Mouse (Mus musculus) large intestine, adult 2 months (tissue): ENCODE measurements around the gene Prph2. TPM values are rescaled to one million over a fixed set of nuclear protein-coding genes. Genes with fewer than 3 reads are reported as not detected.

ENCODE experiments used
- DNase-seq: peaks from one replicate; pipeline ENCODE4 v3.0.0-alpha.2; 2012; ENCODE audit warnings: low read depth, low spot score
- WGBS: fragments of 180-500 bp; shearing (Covaris S2); methylation state at CpG from one replicate; pipeline ENCODE4 v1.1.7; 2018; 5-methylcytosine and 5-hydroxymethylcytosine counted together
- polyA plus RNA-seq: library from polyadenylated mRNA; depleted of rRNA; stranded (reverse); fragments of >200 nt; gene quantifications from 2 replicates; pipeline ENCODE4 v1.2.3, GENCODE M21; 2012; rRNA removed

Gene Prph2
- polyA plus RNA-seq, result not detected in 2 replicates

DNA sequence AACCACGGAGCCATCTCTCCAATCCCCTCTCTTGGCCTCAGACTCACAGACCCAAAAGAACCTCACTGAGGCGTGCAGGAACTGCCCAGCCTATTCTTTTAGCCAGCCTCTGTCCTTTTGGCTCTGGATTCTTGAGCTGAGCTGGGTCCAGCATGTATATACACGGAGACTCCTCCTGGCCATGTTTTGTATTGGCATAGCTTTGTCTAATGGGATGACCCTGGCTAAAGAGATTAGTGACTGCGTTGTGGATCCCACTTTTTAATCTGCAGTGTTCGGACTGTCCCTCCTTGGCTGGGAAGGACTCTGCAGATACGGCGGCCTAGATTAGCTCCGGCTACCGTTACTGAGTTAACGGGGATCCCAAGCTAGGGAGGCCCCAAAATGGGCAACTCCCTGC lies at the start of gene Prph2:
Gene Prph2 (plus strand): TSS at position 274 of the 400 bp plus-strand sequence.
- WGBS, result 81% methylated on average over 10 of the region's 10 CpGs
- no peak for DNase-seq

DNA sequence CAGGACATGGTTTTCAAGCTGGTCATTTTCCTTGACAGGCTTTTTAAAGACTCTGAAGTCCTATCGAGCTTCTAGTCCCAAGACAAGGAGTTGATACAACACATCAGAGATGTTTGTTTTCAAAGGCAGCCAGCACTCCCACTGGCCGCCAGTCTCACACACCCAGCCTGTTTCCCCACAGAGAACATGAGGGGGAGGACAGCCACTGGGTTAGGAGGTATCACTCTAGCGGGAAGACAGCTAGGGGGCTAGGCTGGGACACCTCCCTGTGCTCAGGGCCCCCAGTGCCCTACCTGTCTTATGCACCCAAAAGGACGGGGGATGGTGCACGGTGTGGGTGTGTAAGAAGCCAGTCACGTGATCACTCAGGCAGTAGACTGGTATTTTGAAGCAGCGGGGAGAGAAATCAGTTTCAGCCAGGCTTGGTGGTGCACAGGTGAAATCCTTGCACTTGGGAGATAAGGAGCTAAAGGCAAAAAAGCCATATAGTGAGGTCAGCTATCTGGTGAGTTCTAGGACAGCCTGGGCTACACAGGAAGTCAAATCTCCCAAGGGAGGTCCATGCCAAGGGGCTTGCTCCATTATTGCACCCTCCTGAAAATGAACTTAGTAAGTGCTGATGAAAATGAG lies 45.6 kb upstream of the Prph2 start:
- no peak for DNase-seq

DNA sequence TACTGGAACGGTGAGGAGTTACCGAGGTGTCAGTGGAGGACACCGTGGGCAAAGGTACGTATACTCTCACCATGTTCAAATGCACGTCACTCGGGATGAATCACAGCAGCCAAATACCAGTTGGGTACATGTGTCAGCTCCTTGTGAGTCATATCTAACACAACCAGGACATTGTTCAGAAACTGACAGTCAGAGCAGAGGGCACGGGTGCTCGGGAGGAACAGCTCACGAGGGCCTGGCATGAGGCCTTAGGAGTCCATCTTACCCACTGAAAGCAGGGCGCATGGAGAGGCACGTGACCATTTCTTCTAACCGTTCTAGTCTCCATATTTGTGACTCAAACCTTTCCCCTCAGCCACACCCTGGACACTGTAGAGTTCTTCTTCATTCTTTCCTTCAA lies 43.4 kb upstream of the Prph2 start:
- WGBS, result 65% methylated on average over 12 of the region's 12 CpGs

More for the DNA sequence above, 45.6 kb upstream of the Prph2 start:
- 85% methylated on average over 7 of the region's 7 CpGs for WGBS

DNA sequence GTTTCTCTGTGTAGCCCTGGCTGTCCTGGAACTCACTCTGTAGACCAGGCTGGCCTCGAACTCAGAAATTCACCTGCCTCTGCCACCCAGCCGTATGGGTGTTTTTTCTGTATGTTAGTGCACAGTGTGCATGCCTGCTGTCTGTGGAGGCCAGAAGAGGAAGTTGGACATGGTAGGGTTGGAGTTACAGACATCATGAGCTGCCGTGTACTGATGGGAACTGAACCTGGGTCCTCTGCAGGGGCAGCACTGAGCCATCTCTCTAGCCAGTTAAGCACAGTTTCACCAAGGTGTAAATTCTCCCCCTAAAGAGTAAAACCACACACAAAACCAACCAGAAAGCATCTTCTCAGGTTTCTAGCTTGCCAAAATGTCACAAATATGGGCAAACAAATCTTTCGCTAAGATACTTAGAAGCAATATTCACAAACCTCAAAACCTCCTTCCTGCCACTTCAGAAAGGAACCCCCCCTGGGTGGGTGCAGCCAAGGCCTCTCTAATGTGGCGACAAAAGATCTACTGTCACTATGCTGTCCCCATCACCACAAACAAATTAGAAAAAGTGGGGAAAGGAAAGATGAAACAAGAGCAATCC lies 40.0 kb upstream of the Prph2 start:
- DNase-seq, result no peak
- whole genome bisulfite sequencing, result 96% methylated on average over 5 of the region's 5 CpGs

More for the DNA sequence above, 43.4 kb upstream of the Prph2 start:
- DNase-seq, result no peak

DNA sequence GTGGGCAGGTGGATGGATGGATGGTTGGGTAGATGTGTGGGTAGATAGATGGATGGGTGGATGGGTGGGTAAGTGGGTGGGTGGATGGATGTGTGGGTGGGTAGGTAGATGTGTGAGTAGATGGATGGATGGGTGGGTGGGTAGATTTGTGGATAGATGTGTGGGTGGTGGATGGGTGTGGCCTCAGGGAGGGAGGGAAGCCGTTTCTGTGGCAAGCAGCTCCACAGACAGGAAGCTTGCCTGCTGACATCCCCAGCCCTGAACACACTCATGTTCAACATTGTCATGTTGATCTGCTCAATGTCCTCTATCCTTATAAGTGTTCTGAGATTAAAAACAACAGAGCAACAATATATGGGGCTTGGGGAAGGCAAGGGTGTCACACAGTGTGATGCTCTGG lies 39.3 kb upstream of the Prph2 start:
- 31% methylated on average over 1 of the region's 1 CpGs for WGBS
- DNase-seq, result no peak

DNA sequence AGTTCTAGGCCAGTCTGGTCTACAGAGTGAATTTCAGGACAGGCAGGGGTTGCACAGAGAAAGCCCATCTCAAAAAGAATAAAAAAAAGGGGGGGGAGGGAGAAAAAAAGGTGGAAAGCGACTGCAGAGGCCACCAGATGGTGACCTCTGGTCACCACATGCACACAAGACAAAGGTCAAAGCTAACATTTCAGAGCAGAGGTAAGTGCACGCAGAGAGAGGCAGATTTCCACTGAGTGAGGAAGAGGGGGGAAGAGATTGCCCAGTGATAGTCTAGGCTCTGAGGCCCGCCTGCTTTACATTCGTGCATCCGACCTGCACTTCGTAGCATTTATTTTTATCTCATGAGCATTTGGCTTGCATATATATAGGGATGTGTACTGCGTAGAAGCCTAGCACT lies 37.5 kb upstream of the Prph2 start:
- DNase-seq, result no peak
- 81% methylated on average over 7 of the region's 7 CpGs for WGBS

DNA sequence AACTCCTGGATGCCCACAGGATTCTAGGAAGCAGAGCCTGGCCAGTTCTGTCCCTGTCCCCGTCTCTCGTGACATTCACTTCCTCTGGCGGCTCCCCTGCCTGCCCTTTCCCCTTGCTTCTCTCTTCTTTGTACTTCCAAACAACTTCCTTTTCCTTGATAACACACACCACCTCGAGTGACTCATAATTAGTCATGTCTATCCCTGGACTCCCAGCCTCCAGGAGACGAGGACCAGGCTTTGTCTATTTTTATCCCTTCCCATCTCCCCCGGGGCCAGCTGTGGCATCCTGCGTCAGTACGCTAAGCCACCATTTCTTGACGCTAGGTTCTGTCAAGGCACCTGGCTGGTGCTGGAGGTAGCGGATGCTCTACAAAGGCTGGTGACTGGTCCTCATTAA lies 36.1 kb upstream of the Prph2 start:
- WGBS, result 11% methylated on average over 10 of the region's 10 CpGs

DNA sequence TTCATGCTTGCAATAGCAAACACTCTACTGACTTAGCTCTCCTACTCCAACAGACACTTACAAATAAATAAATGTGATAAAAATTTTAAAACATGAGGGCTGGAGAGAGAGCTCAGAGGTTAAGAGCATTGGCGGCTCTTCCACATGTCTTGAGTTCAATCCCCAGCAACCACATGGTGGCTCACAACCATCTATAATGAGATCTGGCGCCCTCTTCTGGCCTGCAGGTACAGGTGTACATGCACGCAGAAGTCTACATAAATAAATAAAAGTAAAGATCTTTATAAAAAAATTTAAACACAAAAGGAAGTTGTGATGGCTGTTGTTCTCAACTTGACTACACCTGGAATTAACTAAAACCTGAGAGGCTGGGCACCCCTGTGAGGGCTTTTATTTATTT lies 34.6 kb upstream of the Prph2 start:
- 71% methylated on average over 3 of the region's 3 CpGs for WGBS
- DNase-seq, result no peak

More for the DNA sequence above, 36.1 kb upstream of the Prph2 start:
- no peak for DNase-seq

DNA sequence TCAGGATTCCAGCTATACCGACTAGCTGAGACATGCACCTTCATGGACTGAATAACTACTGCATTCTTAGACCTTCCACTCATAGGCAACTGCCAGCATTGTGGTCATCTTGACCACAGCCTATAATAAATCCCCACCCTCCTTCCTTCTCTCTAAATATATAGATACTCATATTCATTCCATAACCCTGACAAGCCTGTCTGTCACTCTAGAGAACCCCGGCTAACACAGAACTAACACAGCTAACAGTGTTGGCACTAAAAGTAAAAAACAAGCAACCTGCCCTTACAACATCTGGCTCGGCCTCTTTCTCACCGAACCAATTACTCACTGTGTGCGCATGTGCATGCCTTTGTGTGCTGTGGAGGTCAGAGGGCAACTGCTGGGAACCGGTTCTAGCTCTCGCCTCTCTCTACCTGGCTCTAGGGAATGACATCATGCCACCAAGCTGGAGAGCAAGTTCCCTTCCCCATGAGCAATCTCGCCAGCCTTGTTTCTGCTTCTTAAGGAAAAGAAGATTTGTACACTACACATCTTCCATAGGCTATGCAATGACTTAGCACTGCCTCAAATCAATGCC lies 33.8 kb upstream of the Prph2 start:
- DNase-seq, result no peak

DNA sequence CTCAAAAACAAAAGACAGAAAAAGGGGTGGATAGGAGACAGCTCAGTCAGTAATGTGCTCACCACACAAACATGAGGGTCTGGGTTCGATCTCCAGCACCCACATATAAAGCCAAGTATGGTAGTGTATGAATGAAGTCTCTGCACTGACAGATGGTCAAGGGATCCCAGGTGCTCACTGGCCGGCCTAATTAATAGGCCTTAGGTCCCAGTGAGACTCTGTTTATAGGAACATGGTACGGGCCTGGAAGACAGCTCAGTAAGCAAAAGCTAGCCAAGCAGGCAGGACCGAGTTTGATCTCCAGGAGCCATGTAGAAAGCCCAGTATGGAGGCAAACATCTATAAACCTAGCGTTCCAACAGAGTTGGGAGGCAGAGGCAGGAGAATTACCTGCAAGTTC lies 33.2 kb upstream of the Prph2 start:
- no peak for DNase-seq
- WGBS, result 75% methylated on average over 5 of the region's 5 CpGs

More for the DNA sequence above, 33.8 kb upstream of the Prph2 start:
- 30% methylated on average over 8 of the region's 8 CpGs for WGBS

DNA sequence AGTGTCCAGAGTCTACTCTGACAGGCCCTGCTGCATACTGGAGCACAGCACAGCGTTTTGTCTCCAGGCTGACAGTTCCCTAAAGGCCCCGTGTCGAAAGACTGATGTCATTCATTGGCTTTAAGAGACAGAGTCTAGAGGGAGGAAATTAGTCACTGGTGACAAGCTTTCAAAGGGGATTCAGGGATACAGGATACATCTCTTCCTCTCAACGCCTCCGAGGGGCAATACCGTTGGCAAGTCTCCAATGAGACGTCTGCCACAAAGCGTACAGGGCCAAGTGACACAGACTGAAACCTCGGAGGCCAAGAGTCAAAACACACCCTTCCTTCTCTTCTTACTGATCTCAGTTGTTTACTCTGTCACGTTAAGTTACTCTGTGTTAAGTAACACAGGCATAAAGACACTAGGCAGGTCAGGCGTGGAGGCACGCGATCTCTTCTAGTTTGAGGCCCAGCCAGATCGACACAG lies 30.4 kb upstream of the Prph2 start:
- DNase-seq, result no peak
- WGBS, result 9% methylated on average over 14 of the region's 14 CpGs

DNA sequence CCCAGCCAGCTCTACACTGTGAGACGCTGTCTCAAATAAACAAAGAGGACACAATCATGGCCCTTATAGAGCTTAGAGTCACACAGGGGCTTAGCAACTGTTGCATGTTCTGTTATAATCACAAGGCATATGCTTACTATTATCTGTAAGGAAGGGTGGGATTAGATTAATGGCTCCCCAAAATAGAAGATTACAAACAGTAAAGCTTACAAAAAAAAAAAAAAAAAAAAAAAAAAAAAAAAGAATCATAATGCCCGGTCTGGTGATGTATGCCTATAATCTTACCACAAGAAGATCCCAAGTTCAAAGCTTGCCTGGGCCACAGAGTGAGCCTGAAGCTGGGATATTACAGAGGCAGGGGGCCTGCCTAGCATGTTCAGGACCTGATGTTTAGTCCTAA lies 29.9 kb upstream of the Prph2 start:
- 28% methylated on average over 2 of the region's 2 CpGs for WGBS
- no peak for DNase-seq

DNA sequence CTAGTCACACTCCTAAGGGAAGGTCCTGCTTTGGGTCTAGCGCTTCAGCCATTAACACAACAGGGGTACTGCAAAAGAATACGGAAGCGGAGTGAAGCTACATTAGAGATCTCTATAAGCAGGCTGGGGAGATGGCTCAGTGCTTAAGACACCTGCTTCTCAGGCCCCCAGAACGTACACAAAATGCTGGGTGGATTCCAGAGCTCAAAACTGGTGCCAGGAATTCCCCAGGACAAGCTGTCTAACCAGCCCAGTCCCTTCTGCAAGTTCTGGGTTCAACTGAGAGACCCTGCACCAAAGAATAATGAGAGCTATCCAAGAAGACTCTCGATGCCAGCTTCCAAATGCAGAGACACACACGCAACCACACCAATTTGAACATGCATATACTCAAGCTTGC lies 28.5 kb upstream of the Prph2 start:
- WGBS, result 81% methylated on average over 6 of the region's 6 CpGs
- no peak for DNase-seq

DNA sequence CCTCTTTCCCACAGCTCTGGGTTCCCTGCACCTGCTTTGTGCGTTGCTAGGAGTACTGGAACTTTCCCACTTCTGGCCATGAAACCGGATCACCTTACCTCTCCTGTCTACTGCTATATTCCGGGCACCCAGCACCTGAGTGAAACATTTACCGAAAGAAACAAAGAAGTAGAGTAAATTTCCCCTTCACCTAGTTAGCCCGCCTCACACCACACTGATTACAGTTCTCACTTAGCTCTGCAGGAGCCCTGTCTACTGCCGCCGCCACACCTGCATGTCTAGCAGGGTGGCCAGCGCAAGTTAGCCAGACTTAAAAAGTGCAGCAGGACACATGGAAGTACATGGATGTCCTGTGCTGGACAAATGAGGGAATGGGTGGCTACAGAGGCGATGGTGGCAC lies 27.2 kb upstream of the Prph2 start:
- no peak for DNase-seq
- WGBS, result 41% methylated on average over 9 of the region's 9 CpGs

DNA sequence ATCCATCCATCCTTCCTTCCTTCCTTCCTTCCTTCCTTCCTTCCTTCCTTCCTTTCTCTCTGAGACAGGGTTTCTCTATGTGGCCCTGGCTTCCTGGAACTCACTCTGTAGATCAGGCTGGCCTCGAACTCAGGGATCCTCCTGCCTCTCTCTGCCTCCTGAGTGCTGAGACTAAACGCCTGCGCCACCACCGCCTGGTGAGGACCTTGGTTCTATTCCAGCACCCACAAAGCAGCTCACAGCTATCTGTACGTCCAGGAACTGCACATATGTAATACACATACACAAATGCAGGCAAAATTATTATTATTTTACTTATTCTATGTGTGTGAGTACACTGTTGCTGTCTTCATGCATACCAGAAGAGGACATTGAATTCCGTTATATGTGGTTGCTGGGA lies 25.5 kb upstream of the Prph2 start:
- no peak for DNase-seq
- 97% methylated on average over 6 of the region's 6 CpGs for WGBS

DNA sequence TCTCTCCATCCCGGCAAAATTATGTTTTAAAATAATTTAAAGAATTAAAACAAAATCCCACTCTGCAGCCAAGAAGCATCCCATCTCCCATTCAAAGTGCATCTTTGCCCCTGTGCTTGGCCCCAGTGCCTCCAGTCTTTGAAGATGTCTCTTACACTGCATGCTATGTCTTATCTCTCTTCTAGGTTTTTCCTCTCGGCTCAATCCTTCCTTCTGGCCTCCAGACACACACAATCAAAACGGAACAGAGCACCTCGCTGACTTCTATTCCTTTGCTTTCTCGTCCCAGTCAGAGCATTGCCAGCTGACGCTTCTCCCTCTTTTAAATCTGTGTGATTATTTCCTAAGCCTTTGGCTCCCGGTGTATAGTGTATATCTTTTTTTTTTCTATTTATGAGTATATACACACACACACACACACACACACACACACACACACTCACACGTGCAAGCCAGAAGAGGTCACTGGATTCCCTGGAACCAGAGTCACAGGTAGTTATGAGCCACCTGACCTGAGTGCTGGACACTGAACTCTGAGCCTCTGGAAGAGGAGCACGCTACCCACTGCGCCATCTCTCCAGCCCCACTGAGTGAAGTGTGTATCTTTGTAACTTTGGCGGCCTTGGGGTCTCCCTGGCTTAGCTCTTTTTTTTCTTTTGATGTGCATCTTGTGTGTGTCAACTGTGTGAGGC lies 24.9 kb upstream of the Prph2 start:
- no peak for DNase-seq
- WGBS, result 73% methylated on average over 11 of the region's 11 CpGs

DNA sequence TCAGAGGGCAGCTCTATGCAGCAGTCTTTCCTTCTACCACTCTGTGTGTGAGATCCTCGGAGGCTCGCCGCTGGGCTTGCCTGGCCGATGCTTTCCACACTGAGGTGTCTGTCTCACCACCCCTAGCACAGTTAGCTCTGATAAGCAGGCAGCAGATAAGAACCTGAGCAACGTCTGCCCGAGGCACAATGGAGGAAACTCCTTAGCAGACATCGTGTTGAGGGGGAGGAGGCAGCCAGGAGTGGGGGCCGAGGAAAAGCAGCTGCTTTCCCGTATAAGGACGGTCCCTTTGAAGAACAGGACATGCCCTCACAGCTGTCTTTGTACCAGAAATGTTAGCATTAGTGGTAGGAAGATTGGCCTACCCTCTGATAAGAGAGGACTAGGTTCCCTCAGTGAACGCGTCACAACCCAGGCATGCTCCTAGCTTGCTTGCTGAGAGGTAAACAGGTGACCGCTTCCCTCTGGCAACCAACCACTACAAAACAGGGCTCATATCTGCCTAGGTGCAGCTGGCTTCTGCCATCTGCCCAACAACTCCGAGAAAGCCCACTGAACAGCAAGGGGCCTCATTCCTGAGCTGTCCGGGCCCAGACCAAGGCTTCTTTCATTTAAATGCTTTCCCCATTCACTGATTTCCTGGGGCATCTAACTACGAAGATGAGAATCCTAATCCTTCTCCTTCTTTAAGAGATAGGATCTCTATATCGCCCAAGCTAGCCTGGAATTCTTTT lies 24.2 kb upstream of the Prph2 start:
- DNase-seq, result no peak
- 38% methylated on average over 17 of the region's 17 CpGs for WGBS

DNA sequence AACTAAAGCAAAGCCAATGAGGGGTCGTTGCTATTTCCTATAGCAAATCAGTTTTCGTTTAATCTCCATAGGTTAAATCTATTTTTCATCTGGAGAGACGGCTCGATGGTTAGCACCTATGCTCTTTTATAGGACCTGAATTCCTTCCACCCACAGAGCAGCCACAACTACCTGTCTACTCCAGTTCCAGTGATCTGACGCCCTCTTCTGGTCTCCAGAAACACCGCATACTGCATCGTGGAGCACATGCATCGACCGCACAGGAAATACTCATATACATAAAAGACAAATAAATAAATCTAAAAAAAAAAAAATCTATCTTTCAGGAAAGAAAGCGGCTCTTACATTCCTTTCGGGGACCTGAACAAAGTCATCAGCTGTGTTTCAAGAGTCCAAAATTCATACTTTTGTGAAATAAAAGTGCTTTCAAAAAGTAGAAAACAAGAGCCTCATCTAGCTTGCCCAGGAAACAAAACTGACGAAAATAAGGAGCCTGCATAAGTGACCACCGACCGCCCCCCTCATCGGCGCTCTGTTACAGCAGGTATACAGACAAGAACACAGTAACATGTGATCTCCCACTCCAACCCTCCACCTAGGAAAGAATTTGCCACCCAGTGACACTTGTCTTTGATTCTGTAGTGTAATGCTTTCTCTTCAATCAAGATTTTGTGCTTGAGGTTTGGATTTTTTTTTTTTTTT lies 21.6 kb upstream of the Prph2 start:
- DNase-seq, result no peak
- 28% methylated on average over 16 of the region's 16 CpGs for WGBS

DNA sequence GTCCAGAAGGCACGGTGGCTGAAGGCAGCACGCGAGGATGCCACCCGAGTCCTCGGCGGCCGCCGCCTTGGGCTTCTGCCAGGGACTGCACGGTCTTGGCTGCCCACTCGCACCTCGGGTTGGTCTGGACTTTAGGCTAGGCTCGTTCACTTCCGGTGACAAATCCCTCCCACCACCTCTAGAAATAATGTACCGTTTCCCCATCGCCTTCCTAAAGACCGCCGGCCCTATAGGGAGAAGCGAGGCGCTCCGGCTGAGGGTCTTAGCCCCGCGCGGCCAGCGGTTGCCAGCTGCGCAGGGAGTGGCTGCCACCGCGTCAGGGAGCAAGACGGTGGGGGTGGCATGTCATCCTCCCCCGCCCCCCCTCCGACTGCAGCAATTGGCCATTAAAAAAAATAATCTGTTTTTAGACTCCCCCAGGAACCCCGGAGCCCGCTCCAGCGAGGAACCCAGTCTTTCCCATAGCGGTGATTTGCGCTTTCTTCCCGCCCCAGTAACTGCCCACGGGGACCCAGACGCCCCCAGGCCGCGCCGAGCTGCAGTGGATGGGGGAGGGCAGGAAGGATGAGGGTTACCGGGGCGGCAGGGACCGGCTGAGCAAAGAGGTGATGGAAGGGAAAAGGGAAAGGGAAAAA lies 20.7 kb upstream of the Prph2 start:
- WGBS, result under 1% methylated on average over 43 of the region's 44 CpGs
- DNase-seq, result no peak
